Mouse (Mus musculus): ENCODE measurements at regions not wholly inside any gene's neighbourhood (a gene's known extent, or its start where the extent isn't known, plus 50 kb on each side); places are given as distances from the start of the nearest gene placed in this dataset.

GRCm38 (mm10) chr3:119938425-119938824 lies 154.2 kb upstream of the Ptbp2 start:
- TF ChIP-seq ZC3H11A (IDR thresholded peaks at IDR 0.05; ENCODE audit: borderline replicate concordance, low read depth, low read length), result no peak
- TF ChIP-seq MAFK (IDR thresholded peaks at IDR 0.05; ENCODE audit: insufficient read depth, low read depth, low read length), result no peak
- TF ChIP-seq CHD2 (IDR thresholded peaks at IDR 0.05; ENCODE audit: low read depth, low read length), result no peak
- TF ChIP-seq ZNF384 (IDR thresholded peaks at IDR 0.05; ENCODE audit: low read depth, low read length), result no peak
- TF ChIP-seq HCFC1 (IDR thresholded peaks at IDR 0.05; ENCODE audit: borderline replicate concordance, insufficient read depth, low read length), result no peak
